Mouse (Mus musculus): ENCODE results near the gene Ucn. TPM values are rescaled to one million over a fixed set of nuclear protein-coding genes. Genes with fewer than 3 reads are reported as not detected.
A peak's percentile ranks its signal among the peaks of the same experiment; 100 is the strongest.

The Ucn gene
- total and polyA plus RNA-seq, 3 experiments, result not detected

DNA sequence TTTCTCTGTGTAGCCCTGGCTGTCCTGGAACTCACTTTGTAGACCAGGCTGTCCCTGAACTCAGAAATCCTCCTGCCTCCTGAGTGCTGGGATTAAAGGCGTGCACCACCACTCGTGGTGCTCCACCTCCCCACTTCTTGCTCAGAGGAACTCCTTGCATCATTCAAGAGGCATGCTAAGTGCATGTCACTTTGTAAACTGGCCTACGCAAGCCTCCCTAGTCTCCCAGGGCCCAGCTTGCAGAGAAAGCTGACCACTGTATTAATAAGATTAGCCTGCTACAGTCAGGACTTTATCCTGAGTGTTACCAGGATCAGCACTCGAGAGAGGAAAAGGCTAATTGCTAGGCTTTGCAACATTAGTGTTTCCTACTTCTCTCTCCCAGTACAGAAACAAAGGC, 30.0 kb upstream of the Ucn start:
- Histone ChIP-seq H3K79me2 (ENCODE audit: control insufficient read depth, insufficient read depth, low read length, poor library complexity) (no peaks in the 10 kb centered on the region), H3K36me3 (ENCODE audit: control insufficient read depth in 1 of 2, insufficient read depth in 2 of 2, low read length in 2 of 2) (peaks cover 34 to 55% of the 10 kb centered on the region in 2 experiments), H3K9ac (ENCODE audit: control insufficient read depth, low read depth, low read length, poor library complexity, severe bottlenecking) (no peak overlapping the region), H3K4me1 (ENCODE audit: control insufficient read depth in 1 of 2, insufficient read depth in 2 of 2, low read length in 2 of 2) (peaks cover 11 to 14% of the 10 kb centered on the region in 2 experiments), H3K9me3 (replicated peaks; ENCODE audit: insufficient read depth, low read length) (no peaks in the 10 kb centered on the region), H3K27ac (ENCODE audit: control insufficient read depth, low read depth, low read length) (no peak overlapping the region), H3K27me3 (ENCODE audit: control insufficient read depth in 1 of 2, insufficient read depth in 2 of 2, low read length in 2 of 2) (no peaks in the 10 kb centered on the region), H3K4me3 (ENCODE audit: control insufficient read depth in 1 of 2, insufficient read depth in 1 of 2, low read depth in 2 of 2, low read length in 2 of 2) (no peak overlapping the region)
- no peak for TF ChIP-seq USF1 (IDR thresholded peaks at IDR 0.05; ENCODE audit: low read depth, low read length)
- no peak for TF ChIP-seq POLR2A (IDR thresholded peaks at IDR 0.05; ENCODE audit: control insufficient read depth in 1 of 2, insufficient read depth in 1 of 2, low read depth in 1 of 2, low read length in 2 of 2, poor library complexity in 1 of 2)
- TF ChIP-seq POLR2AphosphoS2 (IDR thresholded peaks at IDR 0.05; ENCODE audit: low read length), result no peak
- no peak for TF ChIP-seq POLR2AphosphoS5 (IDR thresholded peaks at IDR 0.05; ENCODE audit: borderline replicate concordance, low read depth, low read length)
- no peak for TF ChIP-seq TCF12 (IDR thresholded peaks at IDR 0.05; ENCODE audit: low read depth, low read length)
- TF ChIP-seq SIN3A (IDR thresholded peaks at IDR 0.05; ENCODE audit: low read length), result no peak
- TF ChIP-seq CTCF (IDR thresholded peaks at IDR 0.05 in 2 of 3, conservative IDR thresholded peaks at IDR 0.05 in 1 of 3; ENCODE audit: control insufficient read depth in 1 of 3, insufficient read depth in 1 of 3, low read depth in 2 of 3, low read length in 3 of 3, poor library complexity in 1 of 3, severe bottlenecking in 1 of 3), result no peak
- no peak for TF ChIP-seq MAZ (IDR thresholded peaks at IDR 0.05; ENCODE audit: low read depth, low read length)
- TF ChIP-seq CHD2 (IDR thresholded peaks at IDR 0.05; ENCODE audit: low read length), result no peak
- no peak for TF ChIP-seq ZMIZ1 (IDR thresholded peaks at IDR 0.05; ENCODE audit: low read depth, low read length)
- no peak for TF ChIP-seq ELF1 (IDR thresholded peaks at IDR 0.05; ENCODE audit: low read depth, low read length)
- no peak for DNase-seq (ENCODE audit: low read depth, low spot score)

DNA sequence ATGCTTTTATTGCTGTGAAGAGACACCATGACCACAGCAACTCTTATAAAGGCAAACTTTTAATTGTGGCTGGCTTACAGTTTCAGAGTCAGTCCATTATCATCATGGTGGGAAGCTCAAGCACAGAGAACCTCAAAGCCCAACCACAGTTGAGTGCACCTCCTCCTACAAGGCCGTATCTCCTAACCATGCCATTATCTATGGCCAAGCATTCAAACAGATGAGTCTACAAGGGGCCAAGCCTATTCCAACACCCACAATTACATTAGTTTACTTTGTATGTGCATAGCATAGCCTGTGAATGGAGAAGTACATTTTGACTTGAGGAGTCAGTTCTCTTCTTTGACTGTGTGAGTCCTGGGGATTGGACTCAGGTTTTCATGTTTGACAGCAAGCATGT, 26.2 kb upstream of the Ucn start:
- Histone ChIP-seq H3K9me3 (replicated peaks; ENCODE audit: insufficient read depth, low read length) (no peaks in the 10 kb centered on the region), H3K4me1 (ENCODE audit: control insufficient read depth in 1 of 2, insufficient read depth in 2 of 2, low read length in 2 of 2) (peaks cover 20 to 22% of the 10 kb centered on the region in 2 experiments), H3K36me3 (ENCODE audit: control insufficient read depth in 1 of 2, insufficient read depth in 2 of 2, low read length in 2 of 2) (peaks cover 48 to 49% of the 10 kb centered on the region in 2 experiments), H3K27me3 (ENCODE audit: control insufficient read depth in 1 of 2, insufficient read depth in 2 of 2, low read length in 2 of 2) (no peaks in the 10 kb centered on the region), H3K27ac (ENCODE audit: control insufficient read depth, low read depth, low read length) (peak overlapping the region; percentile 64), H3K9ac (ENCODE audit: control insufficient read depth, low read depth, low read length, poor library complexity, severe bottlenecking) (no peak overlapping the region), H3K79me2 (ENCODE audit: control insufficient read depth, insufficient read depth, low read length, poor library complexity) (no peaks in the 10 kb centered on the region), H3K4me3 (ENCODE audit: control insufficient read depth in 1 of 2, insufficient read depth in 1 of 2, low read depth in 2 of 2, low read length in 2 of 2) (no peak overlapping the region)
- peak; percentile 89 for DNase-seq (ENCODE audit: low read depth, low spot score)
- TF ChIP-seq ETS1 (IDR thresholded peaks at IDR 0.05; ENCODE audit: low read depth, low read length) (peak; percentile 84), GATA1 (IDR thresholded peaks at IDR 0.05; ENCODE audit: low read depth, low read length) (peak; percentile 87), UBTF (IDR thresholded peaks at IDR 0.05; ENCODE audit: borderline replicate concordance, insufficient read depth, low read depth, low read length) (no peak), NELFE (IDR thresholded peaks at IDR 0.05; ENCODE audit: low read depth, low read length) (no peak), POLR2AphosphoS5 (IDR thresholded peaks at IDR 0.05; ENCODE audit: borderline replicate concordance, low read depth, low read length) (no peak), SIN3A (IDR thresholded peaks at IDR 0.05; ENCODE audit: low read length) (peak; percentile 88), MEF2A (IDR thresholded peaks at IDR 0.05; ENCODE audit: extremely low read depth, insufficient replicate concordance, low read depth, low read length, poor library complexity, severe bottlenecking) (peak; percentile 17; the same call in 1 of the 2 replicates), RCOR1 (IDR thresholded peaks at IDR 0.05; ENCODE audit: low read depth, low read length) (peak; percentile 77), KAT2A (conservative IDR thresholded peaks at IDR 0.05; ENCODE audit: low read depth, low read length) (0 out of 2 replicates have a peak, but pooled peaks have one; percentile 16), USF2 (IDR thresholded peaks at IDR 0.05; ENCODE audit: borderline replicate concordance in 1 of 2, insufficient read depth in 1 of 2, low read depth in 1 of 2, low read length in 2 of 2) (no peak), SMC3 (IDR thresholded peaks at IDR 0.05; ENCODE audit: low read depth, low read length) (peak; percentile 14; the same call in 1 of the 2 replicates), ZMIZ1 (IDR thresholded peaks at IDR 0.05; ENCODE audit: low read depth, low read length) (no peak), TCF12 (IDR thresholded peaks at IDR 0.05; ENCODE audit: low read depth, low read length) (peak; percentile 76), MAX (IDR thresholded peaks at IDR 0.05; ENCODE audit: low read length) (peak; percentile 30), EP300 (IDR thresholded peaks at IDR 0.05; ENCODE audit: low read depth in 1 of 2, low read length in 2 of 2) (peak; percentile 85 to 90), POLR2AphosphoS2 (IDR thresholded peaks at IDR 0.05; ENCODE audit: low read length) (0 out of 2 replicates have a peak, but pooled peaks have one; percentile 40), USF1 (IDR thresholded peaks at IDR 0.05; ENCODE audit: low read depth, low read length) (no peak), MYC (IDR thresholded peaks at IDR 0.05; ENCODE audit: low read depth, low read length) (0 out of 2 replicates have a peak, but pooled peaks have one; percentile 45), MXI1 (IDR thresholded peaks at IDR 0.05; ENCODE audit: low read depth, low read length) (peak; percentile 75), JUND (IDR thresholded peaks at IDR 0.05; ENCODE audit: low read depth, low read length) (no peak), BHLHE40 (IDR thresholded peaks at IDR 0.05; ENCODE audit: borderline replicate concordance, low read depth, low read length) (no peak), ELF1 (IDR thresholded peaks at IDR 0.05; ENCODE audit: low read depth, low read length) (no peak), MYB (IDR thresholded peaks at IDR 0.05; ENCODE audit: low read depth, low read length) (peak; percentile 69), MAFK (IDR thresholded peaks at IDR 0.05; ENCODE audit: borderline replicate concordance, low read depth, low read length) (peak; percentile 42; the same call in 1 of the 2 replicates), MAZ (IDR thresholded peaks at IDR 0.05; ENCODE audit: low read depth, low read length) (0 out of 2 replicates have a peak, but pooled peaks have one; percentile 41), ZC3H11A (IDR thresholded peaks at IDR 0.05; ENCODE audit: low read depth, low read length) (no peak)

All from MEL (cell line).